Mouse (Mus musculus): ENCODE measurements around the gene Angel2. TPM values are rescaled to one million over a fixed set of nuclear protein-coding genes. Genes with fewer than 3 reads are reported as not detected.

The Angel2 gene
- polyA plus RNA-seq (2012; rRNA removed; ENCODE audit: low replicate concordance): 11.5 and 13.0 TPM in 2 replicates

GRCm38 (mm10) chr1:190924812-190925211, at the start of gene Angel2:
Gene Angel2, plus strand, starts transcription at chr1:190925112.

GRCm38 (mm10) chr1:190911415-190912123, 13.3 kb upstream of the Angel2 start, which contains the start of gene Rps6kc1:
Gene Rps6kc1, minus strand, starts transcription at chr1:190911770.

GRCm38 (mm10) chr1:190979100-190979563, 54.2 kb downstream of the Angel2 start, which contains the start of gene Vash2:
Gene Vash2, minus strand, starts transcription at chr1:190979296.

Other genes with a start within 250 kb of the Angel2 start
- 3.5 and 10.1 TPM in 2 replicates for gene Rps6kc1, start 13.3 kb upstream of the Angel2 start, polyA plus RNA-seq (2012; rRNA removed; ENCODE audit: low replicate concordance)
- 0.28 and 3.2 TPM in 2 replicates for gene Vash2, start 54.2 kb downstream of the Angel2 start, polyA plus RNA-seq (2012; rRNA removed; ENCODE audit: low replicate concordance)
- 24.8 and 51.0 TPM in 2 replicates for gene Flvcr1, start 101.0 kb downstream of the Angel2 start, polyA plus RNA-seq (2012; rRNA removed; ENCODE audit: low replicate concordance)
- not detected in 2 replicates for gene Spata45, start 111.5 kb downstream of the Angel2 start, polyA plus RNA-seq (2012; rRNA removed; ENCODE audit: low replicate concordance)
- gene Tatdn3, start 137.8 kb downstream of the Angel2 start, polyA plus RNA-seq (2012; rRNA removed; ENCODE audit: low replicate concordance): 1.9 and 3.0 TPM in 2 replicates
- gene Nsl1, start 137.9 kb downstream of the Angel2 start, polyA plus RNA-seq (2012; rRNA removed; ENCODE audit: low replicate concordance): 0.58 and 0.91 TPM in 2 replicates
- gene Batf3, start 172.7 kb downstream of the Angel2 start, polyA plus RNA-seq (2012; rRNA removed; ENCODE audit: low replicate concordance): 5.3 and 12.7 TPM in 2 replicates
- not detected in 2 replicates for gene Fam71a, start 239.7 kb downstream of the Angel2 start, polyA plus RNA-seq (2012; rRNA removed; ENCODE audit: low replicate concordance)